Mouse (Mus musculus) hindbrain, embryonic 12.5 days (tissue): Measurements from ENCODE around the gene Gm3880. TPM values are rescaled to one million over a fixed set of nuclear protein-coding genes. Genes with fewer than 3 reads are reported as not detected.
"Not testable (repeated sequence)": the region's sequence is repeated elsewhere in the genome, so short reads cannot be mapped to it uniquely, and the experiment has no call there.

Experiments used
- ATAC-seq: fragments of 200-750 bp; cut with Nextera tagmentation; 2 replicates; pipeline ENCODE4 v1.8.0; 2017; ENCODE audit warnings: moderate TSS enrichment; ENCODE audit not compliant: low FRiP score
- H3K27ac ChIP-seq: fragments of 300-500 bp; sonication (generic); 2 replicates; pipeline ENCODE4 v1.5.1; 2016; ENCODE audit warnings: mild to moderate bottlenecking
- H3K27me3 ChIP-seq: fragments of 300-500 bp; sonication (generic); 2 replicates; pipeline ENCODE4 v1.6.1; 2016; ENCODE audit warnings: mild to moderate bottlenecking
- H3K36me3 ChIP-seq: fragments of 300-500 bp; sonication (generic); 2 replicates; pipeline ENCODE4 v1.6.1; 2016; ENCODE audit warnings: mild to moderate bottlenecking
- H3K4me1 ChIP-seq: fragments of 300-500 bp; sonication (generic); 2 replicates; pipeline ENCODE4 v1.6.1; 2016
- H3K4me2 ChIP-seq: fragments of 300-500 bp; sonication (generic); replicated peaks from 2 replicates; pipeline ENCODE4 v1.6.1; 2016; ENCODE audit warnings: mild to moderate bottlenecking
- H3K4me3 ChIP-seq: fragments of 300-500 bp; sonication (generic); 2 replicates; pipeline ENCODE4 v1.5.1; 2016; ENCODE audit warnings: mild to moderate bottlenecking
- H3K9ac ChIP-seq: fragments of 300-500 bp; sonication (generic); 2 replicates; pipeline ENCODE4 v1.6.1; 2016; ENCODE audit warnings: mild to moderate bottlenecking, moderate library complexity
- H3K9me3 ChIP-seq: fragments of 300-500 bp; sonication (generic); replicated peaks from 2 replicates; pipeline ENCODE4 v1.6.1; 2016; ENCODE audit warnings: mild to moderate bottlenecking
- WGBS: fragments of 180-500 bp; shearing (Covaris S2); methylation state at CpG from one replicate; pipeline ENCODE4 v1.1.7; 2016; 5-methylcytosine and 5-hydroxymethylcytosine counted together
- polyA plus RNA-seq: library from polyadenylated mRNA; unstranded; fragments of >200 nt; fragmentation: Nextera tagmentation; extraction: Ambion mirVana; gene quantifications from 2 replicates; pipeline ENCODE4 v1.2.1, GENCODE M21; 2016

Gm3880 gene
- not detected in 2 replicates for polyA plus RNA-seq

- H3K4me2 ChIP-seq, H3K4me3 ChIP-seq, H3K9me3 ChIP-seq, H3K27ac ChIP-seq, H3K9ac ChIP-seq, ATAC-seq, H3K27me3 ChIP-seq, H3K36me3 ChIP-seq, H3K4me1 ChIP-seq: not testable (repeated sequence)
- WGBS = 92% methylated on average over 5 of the region's 5 CpGs
Measured at GRCm38 (mm10) chrX:102686872-102687271, at the start of gene Gm3880. Gm3880 (minus strand) TSS chrX:102686972.

- not testable (repeated sequence) for ATAC-seq, H3K9ac ChIP-seq, H3K4me2 ChIP-seq, H3K27ac ChIP-seq, H3K4me3 ChIP-seq, H3K27me3 ChIP-seq, H3K4me1 ChIP-seq, H3K36me3 ChIP-seq, H3K9me3 ChIP-seq
- 94% methylated on average over 6 of the region's 6 CpGs for WGBS
Measured at GRCm38 (mm10) chrX:102724226-102724625, 37.5 kb upstream of the Gm3880 start.

- H3K9me3 ChIP-seq, H3K27ac ChIP-seq, H3K4me2 ChIP-seq, H3K9ac ChIP-seq, H3K27me3 ChIP-seq, H3K36me3 ChIP-seq, ATAC-seq, H3K4me1 ChIP-seq, H3K4me3 ChIP-seq: not testable (repeated sequence)
- WGBS = 81% methylated on average over 10 of the region's 10 CpGs
Measured at GRCm38 (mm10) chrX:102707535-102707934, 20.8 kb upstream of the Gm3880 start, which contains the start of the genes Gm9112 and Dmrtc1b. Gm9112 (minus strand) TSS chrX:102707635. Dmrtc1b (plus strand) TSS chrX:102707865.

- ATAC-seq, H3K27me3 ChIP-seq, H3K4me3 ChIP-seq, H3K9ac ChIP-seq, H3K36me3 ChIP-seq, H3K4me2 ChIP-seq, H3K9me3 ChIP-seq, H3K27ac ChIP-seq, H3K4me1 ChIP-seq: not testable (repeated sequence)
- 75% methylated on average over 3 of the region's 3 CpGs for WGBS
Measured at GRCm38 (mm10) chrX:102700636-102701035, 13.9 kb upstream of the Gm3880 start.

- not testable (repeated sequence) for H3K4me2 ChIP-seq, H3K9me3 ChIP-seq, H3K4me3 ChIP-seq, H3K9ac ChIP-seq, H3K4me1 ChIP-seq, H3K36me3 ChIP-seq, H3K27ac ChIP-seq, H3K27me3 ChIP-seq
- ATAC-seq = 0 out of 2 replicates have a peak, but pooled peaks have one; percentile 32
- WGBS = 15% methylated on average over 4 of the region's 4 CpGs
Measured at GRCm38 (mm10) chrX:102689252-102689651, 2.5 kb upstream of the Gm3880 start.

- H3K36me3 ChIP-seq, H3K27me3 ChIP-seq, H3K9me3 ChIP-seq, H3K4me3 ChIP-seq, H3K27ac ChIP-seq, H3K9ac ChIP-seq, H3K4me2 ChIP-seq, H3K4me1 ChIP-seq, ATAC-seq: not testable (repeated sequence)
- WGBS = 49% methylated on average over 3 of the region's 3 CpGs
Measured at GRCm38 (mm10) chrX:102684706-102685105, 2.1 kb downstream of the Gm3880 start.

GRCm38 (mm10) chrX:102666641-102667040 is 20.1 kb downstream of the Gm3880 start:
- H3K36me3 ChIP-seq = no peaks in the 10 kb centered on the region
- H3K4me2 ChIP-seq = no peak overlapping the region
- peaks cover 3% of the 10 kb centered on the region; the same call in 1 of the 2 replicates for H3K27me3 ChIP-seq
- no peak for ATAC-seq
- no peak overlapping the region for H3K27ac ChIP-seq
- H3K4me3 ChIP-seq = no peak overlapping the region
- WGBS = 90% methylated on average over 2 of the region's 2 CpGs
- H3K9me3 ChIP-seq = no peaks in the 10 kb centered on the region
- H3K9ac ChIP-seq = no peak overlapping the region
- no peaks in the 10 kb centered on the region for H3K4me1 ChIP-seq

- no peaks in the 10 kb centered on the region for H3K9me3 ChIP-seq
- H3K4me3 ChIP-seq = no peak overlapping the region
- no peak overlapping the region for H3K27ac ChIP-seq
- no peaks in the 10 kb centered on the region for H3K4me1 ChIP-seq
- no peak for ATAC-seq
- H3K36me3 ChIP-seq = no peaks in the 10 kb centered on the region
- H3K27me3 ChIP-seq = no peaks in the 10 kb centered on the region; the same call in 1 of the 2 replicates
- WGBS = 20% methylated on average over 3 of the region's 3 CpGs
- H3K4me2 ChIP-seq = no peak overlapping the region
- H3K9ac ChIP-seq = no peak overlapping the region
Measured at GRCm38 (mm10) chrX:102660712-102661111, 26.1 kb downstream of the Gm3880 start.

GRCm38 (mm10) chrX:102645691-102646090 is 41.1 kb downstream of the Gm3880 start:
- ATAC-seq = no peak
- no peak overlapping the region for H3K27ac ChIP-seq
- no peaks in the 10 kb centered on the region for H3K4me1 ChIP-seq
- H3K9ac ChIP-seq = no peak overlapping the region
- H3K4me3 ChIP-seq = no peak overlapping the region
- H3K4me2 ChIP-seq = no peak overlapping the region
- H3K27me3 ChIP-seq = peaks cover 29% of the 10 kb centered on the region
- H3K9me3 ChIP-seq = no peaks in the 10 kb centered on the region
- no peaks in the 10 kb centered on the region for H3K36me3 ChIP-seq
- 89% methylated on average over 1 of the region's 1 CpGs for WGBS

GRCm38 (mm10) chrX:102645146-102645545 is 41.6 kb downstream of the Gm3880 start:
- H3K4me2 ChIP-seq = peak overlapping the region; percentile 55
- no peak overlapping the region for H3K27ac ChIP-seq
- no peaks in the 10 kb centered on the region for H3K4me1 ChIP-seq
- H3K36me3 ChIP-seq = no peaks in the 10 kb centered on the region
- no peak overlapping the region for H3K9ac ChIP-seq
- no peaks in the 10 kb centered on the region for H3K9me3 ChIP-seq
- peaks cover 29% of the 10 kb centered on the region for H3K27me3 ChIP-seq
- H3K4me3 ChIP-seq = no peak overlapping the region
- ATAC-seq = no peak
- WGBS = 51% methylated on average over 6 of the region's 6 CpGs

- Histone ChIP-seq H3K4me2 (peak overlapping the region; percentile 55), H3K9ac (0 out of 2 replicates have a peak overlapping the region, but pooled peaks have one; percentile 41), H3K4me3 (peak overlapping the region; percentile 51), H3K9me3 (no peaks in the 10 kb centered on the region), H3K4me1 (no peaks in the 10 kb centered on the region), H3K27me3 (peaks cover 29% of the 10 kb centered on the region), H3K27ac (no peak overlapping the region), H3K36me3 (no peaks in the 10 kb centered on the region)
- ATAC-seq = peak; percentile 52; the same call in 1 of the 2 replicates
- WGBS = 23% methylated on average over 8 of the region's 8 CpGs
Measured at GRCm38 (mm10) chrX:102644573-102644951, 42.2 kb downstream of the Gm3880 start.

- peak within 1 kb of the TSS; percentile 56 for H3K9ac ChIP-seq
- H3K4me2 ChIP-seq = peak within 1 kb of the TSS; percentile 55
- 30% methylated on average over 58 of the region's 60 CpGs for WGBS
- H3K27me3 ChIP-seq = peaks cover 29% of the 10 kb centered on the region
- H3K4me1 ChIP-seq = no peaks in the 10 kb centered on the region
- H3K36me3 ChIP-seq = no peaks in the 10 kb centered on the region
- H3K9me3 ChIP-seq = no peaks in the 10 kb centered on the region
- ATAC-seq = peak; percentile 79
- H3K27ac ChIP-seq = no peak within 1 kb of the TSS
- peak within 1 kb of the TSS; percentile 51 for H3K4me3 ChIP-seq
Measured at GRCm38 (mm10) chrX:102643823-102644572, 42.8 kb downstream of the Gm3880 start, which contains the start of gene Phka1. Phka1 (minus strand) TSS chrX:102644246.
